Comparison of ENCODE assay signal across 12 mouse cellular contexts in genomic region chr7:37291726-37292125, GRCm38 (mm10).
DNase-seq lines count a peak whose midpoint lies in the region; ATAC-seq and TF ChIP-seq lines count a peak whose summit lies in the region.
"Had no signal": no experiment of that assay in that cellular context is flagged by ENCODE, and none has a peak within 500 bp of the region (broad histone marks: within the 10 kb centered on the region; RNA-seq: fewer than 3 reads in every experiment).

No protein-coding gene starts in this region.

- no peak overlapping the region for H3K4me3 ChIP-seq in cerebellum, adult 2 months (replicated peaks; ENCODE audit: insufficient read depth, low read depth, low read length)
- H3K4me3 ChIP-seq in neural tube, embryonic 13.5 days, result no peak overlapping the region
- no peak overlapping the region for H3K4me3 ChIP-seq in neural tube, embryonic 14.5 days (ENCODE audit: low read depth, low read length)
- H3K4me3 ChIP-seq: forebrain, embryonic 10.5 days; heart, embryonic 15.5 days; lung, embryonic 15.5 days had no signal

- no peak overlapping the region for H3K9ac ChIP-seq in neural tube, embryonic 13.5 days
- H3K9ac ChIP-seq in neural tube, embryonic 14.5 days (replicated peaks; ENCODE audit: low read depth, low read length), result no peak overlapping the region
- H3K9ac ChIP-seq: heart, embryonic 15.5 days; lung, embryonic 15.5 days had no signal

- no peaks in the 10 kb centered on the region for H3K9me3 ChIP-seq in neural tube, embryonic 13.5 days
- no peaks in the 10 kb centered on the region for H3K9me3 ChIP-seq in neural tube, embryonic 14.5 days (ENCODE audit: control insufficient read depth, low read length)
- H3K9me3 ChIP-seq: forebrain, embryonic 10.5 days; heart, embryonic 15.5 days; lung, embryonic 15.5 days had no signal

- no peak overlapping the region for H3K27ac ChIP-seq in cerebellum, adult 2 months (ENCODE audit: insufficient read depth, low read length)
- H3K27ac ChIP-seq in neural tube, embryonic 13.5 days (replicated peaks), result peak overlapping the region; percentile 63
- 0 out of 2 replicates have a peak overlapping the region, but pooled peaks have one; percentile 49 for H3K27ac ChIP-seq in neural tube, embryonic 14.5 days (ENCODE audit: low read depth, low read length)
- H3K27ac ChIP-seq: forebrain, embryonic 10.5 days; heart, embryonic 15.5 days; lung, embryonic 15.5 days had no signal

- TF ChIP-seq POLR2A in cerebellum, adult 2 months (IDR thresholded peaks at IDR 0.05; ENCODE audit: borderline replicate concordance, insufficient read depth, low read length), result no peak

- ATAC-seq in cerebellum, adult (ENCODE audit: insufficient number of reproducible peaks, low FRiP score, low TSS enrichment), result no peak
- ATAC-seq in neural tube, embryonic 13.5 days (ENCODE audit: low read depth), result 0 out of 2 replicates have a peak, but pooled peaks have one; percentile 26
- peak; percentile 32; the same call in 1 of the 2 replicates for ATAC-seq in neural tube, embryonic 14.5 days (ENCODE audit: low read depth)

- no peaks in the 10 kb centered on the region for H3K27me3 ChIP-seq in cerebellum, adult 2 months (ENCODE audit: control insufficient read depth, insufficient read depth, low read length)
- no peaks in the 10 kb centered on the region for H3K27me3 ChIP-seq in neural tube, embryonic 13.5 days
- H3K27me3 ChIP-seq in neural tube, embryonic 14.5 days (ENCODE audit: control insufficient read depth, insufficient read depth, low read length), result no peaks in the 10 kb centered on the region
- H3K27me3 ChIP-seq: lung, embryonic 15.5 days had no signal

- peak; percentile 22 to 37 for DNase-seq in cerebellum, adult 2 months
- DNase-seq in neural tube, embryonic 10.5 days (ENCODE audit: extremely low spot score, low spot score), result no peak
- DNase-seq in heart, adult 9 months (ENCODE audit: low spot score in 2 of 2), result peak; percentile 70 to 77
- no peak for DNase-seq in right cerebral cortex, postnatal 25 days
- DNase-seq in spleen, postnatal 14 days (ENCODE audit: low spot score in 2 of 2), result no peak
- DNase-seq: thymus, postnatal 4 days had no signal

- no peak overlapping the region for H3K4me2 ChIP-seq in neural tube, embryonic 13.5 days
- H3K4me2 ChIP-seq in neural tube, embryonic 14.5 days (ENCODE audit: low read depth, low read length), result no peak overlapping the region
- H3K4me2 ChIP-seq: heart, embryonic 15.5 days; lung, embryonic 15.5 days had no signal

- WGBS in cerebellum, adult 2 months, result 26% methylated on average over 7 of the region's 7 CpGs
- WGBS in neural tube, embryonic 13.5 days, result 65% methylated on average over 7 of the region's 7 CpGs
- 51% methylated on average over 7 of the region's 7 CpGs for WGBS in neural tube, embryonic 14.5 days

- TF ChIP-seq CTCF in cerebellum, adult 2 months (IDR thresholded peaks at IDR 0.05; ENCODE audit: borderline replicate concordance, insufficient read depth, low read depth, low read length), result no peak

- no peaks in the 10 kb centered on the region for H3K4me1 ChIP-seq in cerebellum, adult 2 months (ENCODE audit: control insufficient read depth, insufficient read depth, low read length)
- peaks cover 52% of the 10 kb centered on the region for H3K4me1 ChIP-seq in neural tube, embryonic 13.5 days (replicated peaks)
- peaks cover 18% of the 10 kb centered on the region for H3K4me1 ChIP-seq in neural tube, embryonic 14.5 days (ENCODE audit: control insufficient read depth, insufficient read depth, low read length)

- no peaks in the 10 kb centered on the region for H3K36me3 ChIP-seq in neural tube, embryonic 13.5 days
- no peaks in the 10 kb centered on the region for H3K36me3 ChIP-seq in neural tube, embryonic 14.5 days (ENCODE audit: control insufficient read depth, insufficient read depth, low read length)
- H3K36me3 ChIP-seq: forebrain, embryonic 10.5 days; heart, embryonic 15.5 days; lung, embryonic 15.5 days had no signal

Comparison
In these comparisons a context has a peak if more than half of its experiments do, and no peak if none do; other contexts are left out.
1. DNase-seq: peak in cerebellum, adult 2 months (2 of 2) and heart, adult 9 months (2 of 2); none in neural tube, embryonic 10.5 days (single experiment), right cerebral cortex, postnatal 25 days (single experiment) and spleen, postnatal 14 days (0 of 2).